Mouse (Mus musculus) embryonic facial prominence, embryonic 13.5 days (tissue): Measurements from ENCODE around the gene Rtn2. TPM values are rescaled to one million over a fixed set of nuclear protein-coding genes. Genes with fewer than 3 reads are reported as not detected.

ENCODE experiments used
- ATAC-seq: fragments of 200-750 bp; cut with Nextera tagmentation; 2 replicates; pipeline ENCODE4 v1.8.0; 2017; ENCODE audit warnings: low read depth; ENCODE audit not compliant: insufficient number of reproducible peaks, insufficient read depth, low FRiP score, low TSS enrichment
- H3K27ac ChIP-seq: fragments of 300-500 bp; sonication (generic); 2 replicates; pipeline ENCODE4 v1.5.1; 2015; ENCODE audit warnings: moderate library complexity, mild to moderate bottlenecking, inconsistent platforms
- H3K27me3 ChIP-seq: fragments of 300-500 bp; sonication (generic); 2 replicates; pipeline ENCODE4 v1.6.1; 2015; ENCODE audit warnings: mild to moderate bottlenecking, inconsistent platforms
- H3K36me3 ChIP-seq: fragments of 300-500 bp; sonication (generic); 2 replicates; pipeline ENCODE4 v1.6.1; 2015; ENCODE audit warnings: mild to moderate bottlenecking, inconsistent platforms
- H3K4me1 ChIP-seq: fragments of 300-500 bp; sonication (generic); 2 replicates; pipeline ENCODE4 v1.6.1; 2015; ENCODE audit warnings: inconsistent platforms
- H3K4me2 ChIP-seq: fragments of 300-500 bp; sonication (generic); 2 replicates; pipeline ENCODE4 v1.6.1; 2015; ENCODE audit warnings: moderate library complexity, mild to moderate bottlenecking, inconsistent platforms
- H3K4me3 ChIP-seq: fragments of 300-500 bp; sonication (generic); 2 replicates; pipeline ENCODE4 v1.5.1; 2015; ENCODE audit warnings: mild to moderate bottlenecking, inconsistent platforms
- H3K9ac ChIP-seq: fragments of 300-500 bp; sonication (generic); 2 replicates; pipeline ENCODE4 v1.6.1; 2015; ENCODE audit warnings: mild to moderate bottlenecking, inconsistent platforms
- H3K9me3 ChIP-seq: fragments of 300-500 bp; sonication (generic); 2 replicates; pipeline ENCODE4 v1.6.1; 2016; ENCODE audit warnings: inconsistent platforms
- WGBS: fragments of 180-500 bp; shearing (Covaris S2); methylation state at CpG from one replicate; pipeline ENCODE4 v1.1.7; 2015; ENCODE audit warnings: mixed read lengths; 5-methylcytosine and 5-hydroxymethylcytosine counted together
- polyA plus RNA-seq: library from polyadenylated mRNA; unstranded; fragments of >200 nt; fragmentation: Nextera tagmentation; extraction: Ambion mirVana; gene quantifications from 2 replicates; pipeline ENCODE4 v1.2.1, GENCODE M21; 2015

The Rtn2 gene
- 10.2 and 11.7 TPM in 2 replicates for polyA plus RNA-seq

GRCm38 (mm10) chr7:19282385-19282784 lies at the start of gene Rtn2:
Gene Rtn2, plus strand, starts transcription at chr7:19282624.
- Histone ChIP-seq H3K27ac (no peak within 1 kb of the TSS), H3K36me3 (peaks cover 2% of the 10 kb centered on the region; the same call in 1 of the 2 replicates), H3K9me3 (no peaks in the 10 kb centered on the region), H3K27me3 (peaks cover 62% of the 10 kb centered on the region), H3K4me2 (peak within 1 kb of the TSS; percentile 98), H3K4me3 (peak within 1 kb of the TSS; percentile 63), H3K9ac (peak within 1 kb of the TSS; percentile 68), H3K4me1 (peaks cover 18% of the 10 kb centered on the region)
- ATAC-seq: peak; percentile 78
- under 1% methylated on average over 34 of the region's 37 CpGs for WGBS

GRCm38 (mm10) chr7:19234652-19235051 lies 47.8 kb upstream of the Rtn2 start:
- WGBS: 77% methylated on average over 5 of the region's 5 CpGs
- Histone ChIP-seq H3K9me3 (no peaks in the 10 kb centered on the region), H3K4me3 (no peak overlapping the region), H3K9ac (no peak overlapping the region), H3K36me3 (peaks cover 13% of the 10 kb centered on the region; the same call in 1 of the 2 replicates), H3K4me1 (peaks cover 4% of the 10 kb centered on the region), H3K27me3 (no peaks in the 10 kb centered on the region), H3K27ac (no peak overlapping the region), H3K4me2 (no peak overlapping the region)
- no peak for ATAC-seq

- no peak overlapping the region for H3K4me2 ChIP-seq
These were observed 47.2 kb upstream of the Rtn2 start for GRCm38 (mm10) chr7:19235092-19235671.

GRCm38 (mm10) chr7:19236411-19236810 lies 46.0 kb upstream of the Rtn2 start:
- Histone ChIP-seq H3K4me1 (peaks cover 4% of the 10 kb centered on the region; the same call in 1 of the 2 replicates), H3K4me3 (no peak overlapping the region), H3K27ac (no peak overlapping the region), H3K36me3 (peaks cover 9% of the 10 kb centered on the region; the same call in 1 of the 2 replicates), H3K4me2 (no peak overlapping the region), H3K9ac (0 out of 2 replicates have a peak overlapping the region, but pooled peaks have one; percentile 32), H3K27me3 (no peaks in the 10 kb centered on the region), H3K9me3 (no peaks in the 10 kb centered on the region)
- 71% methylated on average over 2 of the region's 2 CpGs for WGBS
- ATAC-seq: no peak

More at GRCm38 (mm10) chr7:19235092-19235671, 47.2 kb upstream of the Rtn2 start:
- no peaks in the 10 kb centered on the region for H3K9me3 ChIP-seq
- ATAC-seq: no peak
- H3K27ac ChIP-seq: no peak overlapping the region
- H3K4me1 ChIP-seq: peaks cover 4% of the 10 kb centered on the region; the same call in 1 of the 2 replicates
- H3K27me3 ChIP-seq: no peaks in the 10 kb centered on the region
- 86% methylated on average over 2 of the region's 2 CpGs for WGBS
- H3K9ac ChIP-seq: no peak overlapping the region
- peaks cover 13% of the 10 kb centered on the region; the same call in 1 of the 2 replicates for H3K36me3 ChIP-seq
- H3K4me3 ChIP-seq: no peak overlapping the region

GRCm38 (mm10) chr7:19238344-19238743 lies 44.1 kb upstream of the Rtn2 start:
- H3K4me2 ChIP-seq: no peak overlapping the region
- H3K36me3 ChIP-seq: 0 out of 2 replicates have a peak, but pooled peaks cover 4% of the 10 kb centered on the region
- WGBS: 97% methylated on average over 4 of the region's 4 CpGs
- H3K4me3 ChIP-seq: no peak overlapping the region
- H3K27me3 ChIP-seq: no peaks in the 10 kb centered on the region
- H3K4me1 ChIP-seq: peaks cover 4% of the 10 kb centered on the region; the same call in 1 of the 2 replicates
- ATAC-seq: no peak
- no peak overlapping the region for H3K9ac ChIP-seq
- no peaks in the 10 kb centered on the region for H3K9me3 ChIP-seq
- no peak overlapping the region for H3K27ac ChIP-seq

GRCm38 (mm10) chr7:19239423-19239822 lies 43.0 kb upstream of the Rtn2 start:
- no peaks in the 10 kb centered on the region for H3K9me3 ChIP-seq
- H3K27me3 ChIP-seq: no peaks in the 10 kb centered on the region
- H3K4me2 ChIP-seq: no peak overlapping the region
- peak; percentile 83; the same call in 1 of the 2 replicates for ATAC-seq
- peaks cover 4% of the 10 kb centered on the region; the same call in 1 of the 2 replicates for H3K4me1 ChIP-seq
- H3K4me3 ChIP-seq: no peak overlapping the region
- H3K36me3 ChIP-seq: no peaks in the 10 kb centered on the region
- WGBS: 0% methylated on average over 1 of the region's 1 CpGs
- no peak overlapping the region for H3K27ac ChIP-seq
- no peak overlapping the region for H3K9ac ChIP-seq

GRCm38 (mm10) chr7:19239986-19240385 lies 42.4 kb upstream of the Rtn2 start:
- Histone ChIP-seq H3K27ac (no peak overlapping the region), H3K9ac (no peak overlapping the region), H3K27me3 (no peaks in the 10 kb centered on the region), H3K4me1 (peaks cover 4% of the 10 kb centered on the region; the same call in 1 of the 2 replicates), H3K9me3 (no peaks in the 10 kb centered on the region), H3K4me2 (no peak overlapping the region), H3K36me3 (peaks cover 4% of the 10 kb centered on the region), H3K4me3 (no peak overlapping the region)
- WGBS: 55% methylated on average over 4 of the region's 4 CpGs
- ATAC-seq: no peak

- H3K36me3 ChIP-seq: peaks cover 14% of the 10 kb centered on the region
- peaks cover 4% of the 10 kb centered on the region; the same call in 1 of the 2 replicates for H3K4me1 ChIP-seq
- no peak for ATAC-seq
- H3K4me2 ChIP-seq: no peak overlapping the region
- WGBS: 91% methylated on average over 8 of the region's 8 CpGs
- H3K27ac ChIP-seq: no peak overlapping the region
- H3K4me3 ChIP-seq: no peak overlapping the region
- H3K27me3 ChIP-seq: no peaks in the 10 kb centered on the region
- H3K9me3 ChIP-seq: no peaks in the 10 kb centered on the region
- H3K9ac ChIP-seq: 0 out of 2 replicates have a peak overlapping the region, but pooled peaks have one; percentile 21
These were observed 41.4 kb upstream of the Rtn2 start for GRCm38 (mm10) chr7:19240905-19241463.

GRCm38 (mm10) chr7:19242005-19242404 lies 40.4 kb upstream of the Rtn2 start:
- no peaks in the 10 kb centered on the region for H3K27me3 ChIP-seq
- no peak overlapping the region for H3K4me2 ChIP-seq
- ATAC-seq: no peak
- no peaks in the 10 kb centered on the region for H3K9me3 ChIP-seq
- peaks cover 4% of the 10 kb centered on the region; the same call in 1 of the 2 replicates for H3K4me1 ChIP-seq
- H3K9ac ChIP-seq: no peak overlapping the region
- H3K4me3 ChIP-seq: no peak overlapping the region
- 91% methylated on average over 1 of the region's 1 CpGs for WGBS
- peaks cover 22% of the 10 kb centered on the region for H3K36me3 ChIP-seq
- no peak overlapping the region for H3K27ac ChIP-seq

GRCm38 (mm10) chr7:19243858-19244257 lies 38.6 kb upstream of the Rtn2 start:
- no peaks in the 10 kb centered on the region for H3K27me3 ChIP-seq
- ATAC-seq: no peak
- 0 out of 2 replicates have a peak overlapping the region, but pooled peaks have one; percentile 27 for H3K9ac ChIP-seq
- peaks cover 4% of the 10 kb centered on the region; the same call in 1 of the 2 replicates for H3K4me1 ChIP-seq
- 84% methylated on average over 5 of the region's 5 CpGs for WGBS
- no peak overlapping the region for H3K4me2 ChIP-seq
- H3K4me3 ChIP-seq: no peak overlapping the region
- H3K9me3 ChIP-seq: no peaks in the 10 kb centered on the region
- H3K27ac ChIP-seq: no peak overlapping the region
- peaks cover 29% of the 10 kb centered on the region for H3K36me3 ChIP-seq

GRCm38 (mm10) chr7:19245083-19245482 lies 37.3 kb upstream of the Rtn2 start:
- 95% methylated on average over 3 of the region's 3 CpGs for WGBS

GRCm38 (mm10) chr7:19246855-19247254 lies 35.6 kb upstream of the Rtn2 start:
- WGBS: 97% methylated on average over 1 of the region's 1 CpGs
- Histone ChIP-seq H3K4me2 (no peak overlapping the region), H3K27me3 (no peaks in the 10 kb centered on the region), H3K9ac (no peak overlapping the region), H3K9me3 (no peaks in the 10 kb centered on the region), H3K4me1 (no peaks in the 10 kb centered on the region), H3K4me3 (no peak overlapping the region), H3K36me3 (peaks cover 29% of the 10 kb centered on the region), H3K27ac (no peak overlapping the region)
- ATAC-seq: no peak

More at GRCm38 (mm10) chr7:19245083-19245482, 37.3 kb upstream of the Rtn2 start:
- no peaks in the 10 kb centered on the region for H3K9me3 ChIP-seq
- H3K36me3 ChIP-seq: peaks cover 29% of the 10 kb centered on the region
- no peak overlapping the region for H3K27ac ChIP-seq
- no peaks in the 10 kb centered on the region for H3K4me1 ChIP-seq
- no peak overlapping the region for H3K4me3 ChIP-seq
- no peak for ATAC-seq
- no peak overlapping the region for H3K4me2 ChIP-seq
- no peaks in the 10 kb centered on the region for H3K27me3 ChIP-seq
- H3K9ac ChIP-seq: no peak overlapping the region
